Mouse (Mus musculus): ENCODE measurements around the gene Gp9. TPM values are rescaled to one million over a fixed set of nuclear protein-coding genes. Genes with fewer than 3 reads are reported as not detected.
"Not testable (repeated sequence)": the region's sequence is repeated elsewhere in the genome, so short reads cannot be mapped to it uniquely, and the experiment has no call there.

The Gp9 gene
- total RNA-seq, 2 experiments from 2014 or later = 0.42 to 0.74 TPM

- no peak for DNase-seq (ENCODE audit: extremely low spot score in 1 of 2, low spot score in 1 of 2)
Measured at GRCm38 (mm10) chr6:87748531-87748930, 29.3 kb upstream of the Gp9 start.

DNA sequence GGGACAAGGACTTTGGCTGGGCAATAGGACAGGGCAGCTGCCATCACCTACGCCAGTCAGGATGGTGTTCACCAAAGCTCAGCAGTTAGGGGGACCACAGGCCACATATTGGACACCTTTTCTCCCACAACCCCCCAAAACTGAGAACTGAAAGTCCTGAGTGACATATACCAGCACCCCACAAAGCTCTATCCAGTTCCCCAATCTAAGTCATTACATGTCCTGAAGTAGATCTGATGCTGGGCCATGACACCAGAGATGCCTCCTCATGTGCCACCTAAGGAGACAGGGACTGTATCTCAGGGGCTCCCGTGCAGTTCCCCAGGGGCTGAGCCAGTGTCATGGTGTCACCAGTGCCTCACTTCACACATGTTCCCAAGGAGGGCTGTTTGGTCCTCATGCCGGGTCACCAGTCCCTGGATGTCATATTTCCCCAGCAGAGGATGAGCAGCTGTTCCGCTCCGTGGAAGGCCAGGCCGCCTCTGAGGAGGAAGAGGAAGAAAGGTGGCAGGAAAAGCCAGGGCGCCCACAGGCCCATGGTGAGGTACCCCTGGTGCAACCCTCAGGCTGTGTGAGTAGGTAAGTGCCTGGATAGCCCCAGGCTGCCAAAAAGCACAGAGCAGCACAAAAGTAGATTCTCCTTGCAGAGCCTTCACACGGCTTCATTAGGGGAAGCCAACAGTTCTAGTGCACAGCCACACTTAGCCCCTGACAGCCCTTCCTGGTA is 27.5 kb upstream of the Gp9 start:
- DNase-seq (ENCODE audit: extremely low spot score in 1 of 2, low spot score in 1 of 2) = no peak

DNA sequence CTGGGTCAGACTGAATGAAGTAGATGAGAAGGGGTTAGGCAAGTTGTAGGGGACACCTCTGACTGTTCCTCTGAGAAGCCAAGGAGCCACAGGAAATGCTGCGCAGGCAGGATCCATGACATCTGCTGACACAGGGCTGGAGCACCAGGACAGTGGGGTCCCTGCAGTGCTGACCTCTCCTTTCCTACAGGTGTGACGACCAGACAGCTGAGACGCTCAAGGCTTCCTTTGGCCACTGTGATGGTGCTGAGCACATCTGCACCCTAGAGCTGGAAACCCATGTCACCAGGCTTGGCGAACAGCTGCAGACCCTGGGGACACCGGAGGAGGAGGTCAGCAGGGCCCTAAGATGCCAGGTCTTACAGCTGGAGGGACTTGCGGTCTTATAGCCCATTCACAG is 26.3 kb upstream of the Gp9 start:
- no peak for DNase-seq (ENCODE audit: extremely low spot score in 1 of 2, low spot score in 1 of 2)

DNA sequence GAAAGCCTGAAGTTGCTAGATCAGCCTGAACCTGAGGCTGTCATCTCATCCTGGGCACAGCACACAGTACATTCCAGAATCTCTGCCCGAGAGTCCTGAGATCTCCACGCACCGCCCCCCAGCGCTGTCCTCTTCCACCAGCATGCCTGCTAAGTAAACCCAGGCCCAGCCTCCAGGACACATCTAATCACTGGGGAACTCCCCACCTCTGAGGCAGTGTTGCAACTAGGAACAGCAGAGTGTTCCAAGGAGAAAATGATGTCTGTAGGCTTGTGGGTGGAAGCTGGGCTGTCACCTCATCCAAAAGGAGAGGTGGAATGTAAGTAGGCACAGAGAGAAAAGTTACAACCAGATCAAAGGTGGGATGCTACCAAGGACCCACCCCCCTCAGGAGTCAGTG is 22.7 kb upstream of the Gp9 start:
- DNase-seq (ENCODE audit: extremely low spot score in 1 of 2, low spot score in 1 of 2) = no peak

GRCm38 (mm10) chr6:87756896-87757295 is 21.0 kb upstream of the Gp9 start:
- no peak for DNase-seq (ENCODE audit: extremely low spot score in 1 of 2, low spot score in 1 of 2)

DNA sequence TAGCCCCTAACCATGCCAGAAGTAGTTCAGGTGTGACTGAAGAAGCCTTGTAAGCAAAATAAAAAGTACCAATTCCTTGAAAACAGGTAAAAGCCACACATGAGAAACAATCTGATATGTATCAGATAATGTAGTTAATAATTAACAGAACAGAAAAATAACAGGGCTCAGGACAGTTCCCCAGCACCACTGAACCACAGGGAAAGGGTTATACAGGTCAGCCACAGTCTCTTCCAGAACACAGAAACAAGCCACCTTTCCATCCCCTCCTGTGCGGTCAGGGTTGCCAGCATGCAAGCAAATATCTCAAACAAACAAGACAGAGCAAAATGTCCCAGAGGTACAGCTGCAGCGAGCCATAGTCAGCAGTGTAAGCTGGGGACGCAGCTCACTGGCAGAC is 18.5 kb upstream of the Gp9 start:
- DNase-seq (ENCODE audit: extremely low spot score in 1 of 2, low spot score in 1 of 2) = no peak

GRCm38 (mm10) chr6:87759850-87760249 is 18.0 kb upstream of the Gp9 start:
- no peak for DNase-seq (ENCODE audit: extremely low spot score in 1 of 2, low spot score in 1 of 2)

DNA sequence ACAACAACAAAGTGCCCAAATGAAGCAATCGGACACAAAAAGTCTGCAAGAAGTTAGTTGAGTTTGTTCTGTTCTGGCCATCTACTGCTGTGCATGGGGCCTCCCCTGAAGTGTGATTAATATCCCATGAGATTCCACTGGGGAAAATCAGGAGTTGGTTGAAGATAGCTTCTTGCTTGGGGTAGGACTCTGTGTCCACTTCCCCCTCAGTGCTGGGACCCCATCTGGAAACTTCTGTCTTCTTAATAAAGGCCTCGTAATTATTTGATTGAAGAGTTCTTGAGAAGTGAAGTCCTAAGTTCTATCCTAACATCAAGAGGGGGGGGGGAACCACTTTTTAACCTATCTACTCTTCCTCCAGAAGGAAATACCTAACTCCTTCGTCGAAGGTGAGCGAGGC is 15.7 kb upstream of the Gp9 start:
- DNase-seq (ENCODE audit: extremely low spot score in 1 of 2, low spot score in 1 of 2) = no peak

DNA sequence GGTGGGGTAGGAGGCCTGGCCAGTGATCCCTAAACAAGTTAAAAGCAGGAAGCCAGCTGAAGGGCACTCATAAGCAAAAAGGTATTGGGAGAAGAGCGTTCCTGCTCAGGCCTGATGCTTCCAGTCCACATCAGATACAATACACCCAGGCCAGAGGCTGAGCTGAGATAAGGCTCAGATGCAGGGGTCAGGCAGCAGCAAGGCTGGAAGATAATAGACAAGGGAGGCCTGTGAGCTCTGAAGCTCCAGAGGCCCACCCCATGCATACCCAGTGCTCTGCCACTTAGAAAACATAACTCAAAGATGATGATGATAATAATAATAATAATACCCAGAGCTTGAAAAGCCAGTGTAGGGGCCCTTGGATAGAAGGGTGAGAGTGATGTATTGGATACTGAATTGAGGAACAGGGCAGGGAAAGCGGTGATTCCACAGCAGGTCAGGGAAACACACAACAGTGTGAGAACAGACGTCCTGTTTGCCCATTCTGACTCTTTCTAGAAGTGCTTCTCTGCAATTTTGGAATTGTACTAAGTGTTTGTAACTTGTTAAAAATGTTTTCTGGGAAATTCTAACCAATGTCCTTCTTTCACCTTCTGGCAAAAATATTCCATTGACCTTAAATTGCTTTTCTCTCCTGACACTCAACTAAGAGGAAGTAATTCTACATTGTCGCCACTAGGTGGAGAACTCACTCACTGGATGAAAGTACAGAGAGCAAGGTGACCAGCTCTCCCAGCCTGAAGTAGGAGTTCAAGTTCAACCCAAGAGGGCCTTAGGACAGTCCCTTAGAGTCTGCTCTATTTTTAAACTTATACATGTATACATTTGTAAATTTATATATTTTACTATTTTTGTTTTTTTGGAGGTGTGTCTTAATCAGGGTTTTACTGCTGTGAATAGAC is 14.2 kb upstream of the Gp9 start:
- no peak for DNase-seq (ENCODE audit: extremely low spot score in 1 of 2, low spot score in 1 of 2)

- DNase-seq (ENCODE audit: extremely low spot score in 1 of 2, low spot score in 1 of 2) = not testable (repeated sequence)
Measured at GRCm38 (mm10) chr6:87764296-87764695, 13.6 kb upstream of the Gp9 start.

DNA sequence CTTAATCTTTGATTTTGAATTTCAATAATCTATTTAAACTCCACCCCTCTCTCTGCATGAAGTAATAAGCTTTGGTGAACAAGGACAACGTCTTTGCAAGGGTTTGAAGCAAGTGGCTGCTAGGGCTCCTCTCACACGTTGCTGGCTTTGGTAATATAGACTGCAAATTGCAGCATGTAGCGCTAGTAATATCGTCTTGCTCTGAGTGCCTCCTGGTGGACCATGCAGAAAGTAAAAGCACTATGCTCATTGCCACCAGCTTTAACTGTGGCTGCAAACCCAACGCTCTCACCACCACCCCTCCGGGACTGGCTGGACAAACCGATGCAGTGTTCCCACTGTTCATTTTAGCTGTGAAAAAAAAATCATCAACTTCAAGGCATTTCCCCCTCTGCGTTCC is 7.2 kb upstream of the Gp9 start:
- DNase-seq (ENCODE audit: extremely low spot score in 1 of 2, low spot score in 1 of 2) = no peak

DNA sequence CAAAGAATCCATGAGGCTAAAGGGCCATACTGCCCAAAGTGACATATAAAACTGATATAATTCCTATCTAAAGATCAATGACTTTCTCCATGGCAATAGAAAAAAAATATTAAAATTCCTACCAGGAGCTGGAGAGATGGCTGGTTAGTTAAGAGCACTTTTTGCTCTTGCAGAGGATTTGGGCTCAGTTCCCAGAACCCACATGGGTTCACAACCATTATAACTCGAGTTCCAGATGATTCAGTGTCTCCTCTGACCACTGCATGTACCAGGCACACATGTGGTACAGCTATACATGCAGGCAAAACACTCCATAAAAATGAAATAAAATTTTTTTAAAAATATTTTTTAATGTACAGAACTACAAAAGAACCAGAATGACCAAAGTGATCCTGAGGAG is 3.4 kb upstream of the Gp9 start:
- DNase-seq (ENCODE audit: extremely low spot score in 1 of 2, low spot score in 1 of 2) = no peak

- no peak for DNase-seq (ENCODE audit: extremely low spot score in 1 of 2, low spot score in 1 of 2)
Measured at GRCm38 (mm10) chr6:87774909-87775308, 3.0 kb upstream of the Gp9 start.

- DNase-seq (ENCODE audit: extremely low spot score in 1 of 2, low spot score in 1 of 2) = no peak
Measured at GRCm38 (mm10) chr6:87775588-87776245, 2.2 kb upstream of the Gp9 start.

DNA sequence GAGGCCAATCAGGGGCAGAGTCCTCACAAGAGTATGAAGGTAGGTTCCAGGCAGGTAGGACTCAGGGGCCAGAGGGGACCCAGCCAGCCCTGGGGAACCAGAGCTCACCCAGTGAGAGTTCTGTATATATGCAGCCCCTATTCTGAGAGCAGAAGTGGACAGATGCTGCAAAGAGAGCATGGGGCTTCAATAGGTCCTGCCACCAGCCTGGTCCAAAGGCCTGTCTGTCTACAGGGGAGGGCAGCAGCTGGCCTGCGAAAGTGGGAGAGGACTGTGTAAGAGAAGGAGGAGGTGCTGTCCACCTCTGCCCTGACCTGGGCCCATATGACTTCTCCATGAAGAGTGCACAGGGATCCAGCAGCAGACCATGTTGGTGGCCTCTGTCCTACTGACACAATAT is 1.2 kb upstream of the Gp9 start:
- no peak for DNase-seq (ENCODE audit: extremely low spot score in 1 of 2, low spot score in 1 of 2)

DNA sequence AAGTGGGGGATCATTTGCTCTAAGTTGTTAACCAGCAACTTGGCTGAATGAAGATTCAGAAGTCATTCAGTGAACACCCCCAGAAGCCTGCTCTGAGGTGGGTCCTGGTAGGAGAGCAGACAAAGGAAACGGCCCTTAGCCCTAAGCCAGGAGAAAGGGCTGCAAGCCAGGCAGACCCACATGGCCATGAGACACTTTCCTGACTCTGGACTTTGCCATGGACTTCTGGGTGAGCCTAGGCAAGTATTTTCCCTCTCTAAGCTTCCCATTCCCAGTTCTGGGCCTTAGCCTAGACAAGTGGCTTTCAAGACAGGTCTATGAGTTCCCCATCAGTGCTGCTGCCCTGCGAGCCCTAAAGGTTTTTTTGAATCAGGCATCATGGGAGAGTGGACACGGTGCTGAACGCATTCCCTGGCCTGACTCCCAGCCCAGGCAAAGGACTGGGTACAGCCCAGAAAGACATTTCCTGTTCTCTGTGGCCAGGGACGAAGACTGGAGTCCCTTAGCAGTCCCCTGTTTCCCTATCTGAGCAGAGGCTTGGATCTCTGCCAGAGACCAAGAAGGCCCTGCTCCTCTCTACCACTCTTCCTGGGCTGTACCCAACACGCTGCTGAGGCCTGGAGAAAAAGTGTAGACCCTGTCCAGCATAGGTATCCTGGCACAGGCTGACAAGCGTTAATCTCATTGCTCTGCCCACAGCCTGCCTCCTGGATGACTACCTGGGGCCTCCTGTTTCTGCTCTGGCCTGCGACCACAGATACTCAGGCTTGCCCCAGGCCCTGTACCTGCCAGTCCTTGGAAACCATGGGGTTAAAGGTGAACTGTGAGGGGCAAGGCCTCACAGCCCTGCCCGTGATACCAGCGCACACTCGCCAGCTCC is 662 bp downstream of the Gp9 start:
- no peak for DNase-seq (ENCODE audit: extremely low spot score in 1 of 2, low spot score in 1 of 2)

- DNase-seq (ENCODE audit: extremely low spot score in 1 of 2, low spot score in 1 of 2) = no peak
Measured at GRCm38 (mm10) chr6:87779174-87780165, 1.6 kb downstream of the Gp9 start.

GRCm38 (mm10) chr6:87780546-87781301 is 2.9 kb downstream of the Gp9 start:
- no peak for DNase-seq (ENCODE audit: extremely low spot score in 1 of 2, low spot score in 1 of 2)
